ENCODE assay signal across 7 mouse cellular contexts in genomic region chr9:58092581-58093269, GRCm38 (mm10). TPM values are rescaled to one million over a fixed set of nuclear protein-coding genes. Genes with fewer than 3 reads are reported as not detected.
DNase-seq lines count a peak whose midpoint lies in the region; ATAC-seq lines count a peak whose summit lies in the region.

No protein-coding gene starts in this region.

- intact Hi-C loops in gastrocnemius, postnatal 36 days (cut with DNase I) = no loop called here

- ATAC-seq in erythroblast, adult 5-6 weeks (replicated peaks; ENCODE audit: low FRiP score, poor library complexity, severe bottlenecking) = no peak

- DNase-seq in ovary, adult 18-20 months (ENCODE audit: low spot score) = peak; percentile 33
- DNase-seq in ovary, postnatal 10 days (ENCODE audit: low spot score) = no peak
- DNase-seq in cerebellum, adult 18-20 months = peak; percentile 93 to 96
- peak; percentile 63 to 69 for DNase-seq in gastrocnemius, postnatal 36 days
- peak; percentile 15 to 58 for DNase-seq in lung, postnatal 4 days
- no peak for DNase-seq in frontal cortex, postnatal 14 days (ENCODE audit: low spot score in 2 of 2)

RNA-seq across cellular contexts. Expression of gene Ccdc33, which starts 25.9 kb away (rescaled TPM):
- total RNA-seq in gastrocnemius, postnatal 36 days (2021) = not detected
- total RNA-seq in erythroblast, adult 5-6 weeks (2015; ENCODE audit: low replicate concordance) = not detected in 2 replicates
- not detected in 2 replicates for total RNA-seq in erythroblast, adult 5-6 weeks (2017; ENCODE audit: low replicate concordance)

RNA-seq across cellular contexts. Expression of gene Stra6, which starts 29.1 kb away (rescaled TPM):
- under 1 TPM; 0.18 to 0.69 TPM for total RNA-seq in gastrocnemius, postnatal 36 days (2021)
- not detected in 2 replicates for total RNA-seq in erythroblast, adult 5-6 weeks (2015; ENCODE audit: low replicate concordance)
- total RNA-seq in erythroblast, adult 5-6 weeks (2017; ENCODE audit: low replicate concordance) = not detected in 2 replicates

Comparison
In these comparisons a context has a peak if more than half of its experiments do, and no peak if none do; other contexts are left out.
1. DNase-seq: peak in ovary, adult 18-20 months (single experiment), cerebellum, adult 18-20 months (2 of 2), gastrocnemius, postnatal 36 days (2 of 2) and lung, postnatal 4 days (2 of 2); none in ovary, postnatal 10 days (single experiment) and frontal cortex, postnatal 14 days (0 of 2).